Mouse (Mus musculus): Measurements from ENCODE around the gene Gm9833. TPM values are rescaled to one million over a fixed set of nuclear protein-coding genes. Genes with fewer than 3 reads are reported as not detected.
A peak's percentile ranks its signal among the peaks of the same experiment; 100 is the strongest.

Gene Gm9833
- total and polyA plus RNA-seq, 3 experiments: not detected

DNA sequence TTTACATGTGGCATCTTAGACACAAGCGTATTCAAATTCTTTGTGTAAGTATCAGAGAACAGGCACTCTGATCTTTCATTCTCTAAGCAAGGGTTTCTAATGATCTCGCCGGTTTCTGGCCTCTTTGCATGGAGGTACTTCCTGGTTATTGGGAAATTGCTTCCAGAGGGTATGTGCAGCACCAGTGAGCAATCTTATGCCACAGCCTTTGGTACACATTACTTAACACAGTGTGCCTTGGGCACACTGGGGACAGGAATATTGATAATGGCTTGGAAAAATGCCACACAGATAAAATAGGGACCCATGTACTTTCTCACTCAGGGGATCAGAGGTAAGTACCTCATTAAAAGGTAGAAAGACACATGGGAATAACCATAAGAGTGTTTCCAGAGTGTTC lies 3.8 kb upstream of the Gm9833 start:
- TF ChIP-seq ETS1 (conservative IDR thresholded peaks at IDR 0.05; ENCODE audit: low read depth, low read length): no peak
- TF ChIP-seq IRF4 (IDR thresholded peaks at IDR 0.05; ENCODE audit: low read depth, low read length): no peak
- TF ChIP-seq E2F4 (IDR thresholded peaks at IDR 0.05; ENCODE audit: insufficient replicate concordance, low read depth, low read length): no peak
- TF ChIP-seq EP300 (IDR thresholded peaks at IDR 0.05; ENCODE audit: low read length): no peak
- Histone ChIP-seq H3K27ac (ENCODE audit: insufficient read depth, low read depth) (no peak overlapping the region), H3K27me3 (replicated peaks) (no peaks in the 10 kb centered on the region), H3K79me2 (replicated peaks; ENCODE audit: control insufficient read depth, extremely low read depth, insufficient read depth, poor library complexity, severe bottlenecking) (no peaks in the 10 kb centered on the region), H3K4me3 (replicated peaks in 1 of 3; ENCODE audit: low read depth in 2 of 3, low read length in 2 of 3, poor library complexity in 1 of 3) (no peak overlapping the region), H3K36me3 (replicated peaks in 1 of 2; ENCODE audit: control insufficient read depth in 1 of 2, insufficient read depth in 1 of 2, low read length in 1 of 2) (no peaks in the 10 kb centered on the region), H3K9me3 (replicated peaks; ENCODE audit: low read length) (no peaks in the 10 kb centered on the region), H3K9ac (ENCODE audit: insufficient read depth, low read depth) (no peak overlapping the region), H3K4me1 (ENCODE audit: control insufficient read depth in 1 of 2, insufficient read depth in 2 of 2) (peaks cover 9 to 17% of the 10 kb centered on the region in 2 experiments), H3K4me2 (ENCODE audit: insufficient read depth, low read depth, poor library complexity, severe bottlenecking) (no peak overlapping the region)
- no peak for DNase-seq (ENCODE audit: extremely low read depth)
- dilution Hi-C loops (cut with MboI; ENCODE audit: extremely low pct_ligation_motif_present, extremely low pct_unique_long_range_greater_than_20kb, low sequenced_read_pairs): no loop called here
- in situ Hi-C loops (cut with MboI; ENCODE audit: low pct_ligation_motif_present, low pct_unique_long_range_greater_than_20kb, low sequenced_read_pairs): no loop called here

- Histone ChIP-seq H3K4me1 (ENCODE audit: control insufficient read depth in 1 of 2, insufficient read depth in 2 of 2) (peaks cover 9 to 17% of the 10 kb centered on the region in 2 experiments), H3K36me3 (replicated peaks in 1 of 2; ENCODE audit: control insufficient read depth in 1 of 2, insufficient read depth in 1 of 2, low read length in 1 of 2) (no peaks in the 10 kb centered on the region), H3K4me2 (ENCODE audit: insufficient read depth, low read depth, poor library complexity, severe bottlenecking) (no peak overlapping the region), H3K4me3 (replicated peaks in 1 of 3; ENCODE audit: low read depth in 2 of 3, low read length in 2 of 3, poor library complexity in 1 of 3) (no peak overlapping the region), H3K79me2 (replicated peaks; ENCODE audit: control insufficient read depth, extremely low read depth, insufficient read depth, poor library complexity, severe bottlenecking) (no peaks in the 10 kb centered on the region), H3K27ac (ENCODE audit: insufficient read depth, low read depth) (no peak overlapping the region), H3K9ac (ENCODE audit: insufficient read depth, low read depth) (no peak overlapping the region), H3K9me3 (replicated peaks; ENCODE audit: low read length) (no peaks in the 10 kb centered on the region), H3K27me3 (replicated peaks) (no peaks in the 10 kb centered on the region)
- TF ChIP-seq USF1 (IDR thresholded peaks at IDR 0.05; ENCODE audit: low read depth, low read length): no peak
- no peak for TF ChIP-seq MEF2A (IDR thresholded peaks at IDR 0.05; ENCODE audit: borderline replicate concordance, low read depth, low read length)
- no peak for TF ChIP-seq POLR2A (IDR thresholded peaks at IDR 0.05; ENCODE audit: low read depth, low read length)
- TF ChIP-seq CHD2 (IDR thresholded peaks at IDR 0.05; ENCODE audit: low read length): no peak
- dilution Hi-C loops (cut with MboI; ENCODE audit: extremely low pct_ligation_motif_present, extremely low pct_unique_long_range_greater_than_20kb, low sequenced_read_pairs) (no loop called here), in situ Hi-C loops (cut with MboI; ENCODE audit: low pct_ligation_motif_present, low pct_unique_long_range_greater_than_20kb, low sequenced_read_pairs) (no loop called here)
- no peak for DNase-seq (ENCODE audit: extremely low read depth)
Observed at GRCm38 (mm10) chr3:10085396-10086119, 2.4 kb upstream of the Gm9833 start.

DNA sequence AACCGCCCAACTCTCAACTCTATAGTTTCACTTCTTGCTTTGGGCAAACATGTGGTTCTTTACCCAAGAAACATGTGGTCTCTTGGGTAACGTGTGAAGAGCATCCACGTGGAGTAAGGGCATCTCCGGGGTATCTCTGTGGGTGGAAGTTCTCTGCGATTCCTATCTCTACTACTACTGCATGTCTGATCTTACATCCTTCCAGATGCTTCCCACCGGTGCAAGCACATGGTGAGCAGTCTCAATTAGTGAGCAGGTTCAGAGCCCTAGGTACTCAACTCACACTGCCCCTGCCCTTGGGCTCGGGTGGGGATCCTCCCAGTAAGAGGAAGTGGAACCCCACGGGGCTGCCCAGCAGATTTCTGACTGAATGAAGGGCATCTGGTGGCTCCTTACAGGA lies 399 bp upstream of the Gm9833 start:
- Histone ChIP-seq H3K9me3 (replicated peaks; ENCODE audit: low read length) (no peaks in the 10 kb centered on the region), H3K79me2 (replicated peaks; ENCODE audit: control insufficient read depth, extremely low read depth, insufficient read depth, poor library complexity, severe bottlenecking) (no peaks in the 10 kb centered on the region), H3K4me2 (ENCODE audit: insufficient read depth, low read depth, poor library complexity, severe bottlenecking) (no peak overlapping the region), H3K9ac (ENCODE audit: insufficient read depth, low read depth) (no peak overlapping the region), H3K4me3 (replicated peaks in 1 of 3; ENCODE audit: low read depth in 2 of 3, low read length in 2 of 3, poor library complexity in 1 of 3) (no peak overlapping the region), H3K27ac (ENCODE audit: insufficient read depth, low read depth) (no peak overlapping the region), H3K27me3 (replicated peaks) (no peaks in the 10 kb centered on the region), H3K36me3 (replicated peaks in 1 of 2; ENCODE audit: control insufficient read depth in 1 of 2, insufficient read depth in 1 of 2, low read length in 1 of 2) (no peaks in the 10 kb centered on the region), H3K4me1 (ENCODE audit: control insufficient read depth in 1 of 2, insufficient read depth in 2 of 2) (peaks cover 9 to 19% of the 10 kb centered on the region in 2 experiments)
- no peak for TF ChIP-seq SMC3 (IDR thresholded peaks at IDR 0.05; ENCODE audit: low read depth, low read length)
- peak; percentile 5; the same call in 1 of the 2 replicates for TF ChIP-seq EP300 (IDR thresholded peaks at IDR 0.05; ENCODE audit: low read length)
- peak; percentile 91 for TF ChIP-seq MAX (IDR thresholded peaks at IDR 0.05; ENCODE audit: low read length)
- no peak for TF ChIP-seq CHD2 (IDR thresholded peaks at IDR 0.05; ENCODE audit: low read length)
- TF ChIP-seq SIN3A (IDR thresholded peaks at IDR 0.05; ENCODE audit: low read length): no peak
- no peak for TF ChIP-seq USF1 (IDR thresholded peaks at IDR 0.05; ENCODE audit: low read depth, low read length)
- TF ChIP-seq MYC (IDR thresholded peaks at IDR 0.05; ENCODE audit: low read depth, low read length): peak; percentile 87
- no peak for TF ChIP-seq CHD1 (IDR thresholded peaks at IDR 0.05; ENCODE audit: low read depth, low read length)
- TF ChIP-seq BHLHE40 (IDR thresholded peaks at IDR 0.05; ENCODE audit: low read depth, low read length): 0 out of 2 replicates have a peak, but pooled peaks have one; percentile 14
- dilution Hi-C loops (cut with MboI; ENCODE audit: extremely low pct_ligation_motif_present, extremely low pct_unique_long_range_greater_than_20kb, low sequenced_read_pairs): no loop called here
- peak; percentile 36 for DNase-seq (ENCODE audit: extremely low read depth)
- in situ Hi-C loops (cut with MboI; ENCODE audit: low pct_ligation_motif_present, low pct_unique_long_range_greater_than_20kb, low sequenced_read_pairs): no loop called here

Data from CH12.LX (cell line).